Mouse (Mus musculus) cerebellum, adult 9-10 months (tissue): ENCODE measurements around the gene Olfr1382.
"Not testable (repeated sequence)": the region's sequence is repeated elsewhere in the genome, so short reads cannot be mapped to it uniquely, and the experiment has no call there.

ENCODE experiments used
- DNase-seq: peaks from one replicate; pipeline ENCODE4 v3.0.0; 2022

Gene Olfr1382

GRCm38 (mm10) chr11:49527947-49528346 is at the start of gene Olfr1382:
Olfr1382 (plus strand) TSS chr11:49528247.
- DNase-seq = no peak

GRCm38 (mm10) chr11:49485973-49486372 is 42.1 kb upstream of the Olfr1382 start:
- no peak for DNase-seq

- not testable (repeated sequence) for DNase-seq
Observed at GRCm38 (mm10) chr11:49488770-49489169, 39.3 kb upstream of the Olfr1382 start, which contains the start of gene Olfr1385. Olfr1385 (plus strand) TSS chr11:49489070.

- no peak for DNase-seq
Observed at GRCm38 (mm10) chr11:49518086-49518485, 10.0 kb upstream of the Olfr1382 start.

- DNase-seq = no peak
Observed at GRCm38 (mm10) chr11:49519348-49519747, 8.7 kb upstream of the Olfr1382 start, which contains the start of gene Olfr1383. Olfr1383 (plus strand) TSS chr11:49519648.

- no peak for DNase-seq
Observed at GRCm38 (mm10) chr11:49532761-49533160, 4.7 kb downstream of the Olfr1382 start.

- peak; percentile 2 for DNase-seq
Observed at GRCm38 (mm10) chr11:49536631-49537030, 8.6 kb downstream of the Olfr1382 start.

GRCm38 (mm10) chr11:49543149-49543548 is 15.1 kb downstream of the Olfr1382 start, which contains the start of gene Olfr1381:
Olfr1381 (plus strand) TSS chr11:49543449.
- DNase-seq = not testable (repeated sequence)

GRCm38 (mm10) chr11:49554033-49554432 is 26.0 kb downstream of the Olfr1382 start:
- not testable (repeated sequence) for DNase-seq

GRCm38 (mm10) chr11:49556578-49556977 is 28.5 kb downstream of the Olfr1382 start, which contains the start of gene Olfr1380:
Olfr1380 (plus strand) TSS chr11:49556878.
- DNase-seq = not testable (repeated sequence)

- DNase-seq = not testable (repeated sequence)
Observed at GRCm38 (mm10) chr11:49575054-49575453, 47.0 kb downstream of the Olfr1382 start.

GRCm38 (mm10) chr11:49580452-49580851 is 52.4 kb downstream of the Olfr1382 start:
- not testable (repeated sequence) for DNase-seq
